Mouse (Mus musculus) lung, embryonic 14.5 days (tissue): ENCODE results near the gene Tpra1. TPM values are rescaled to one million over a fixed set of nuclear protein-coding genes. Genes with fewer than 3 reads are reported as not detected.
A peak's percentile ranks its signal among the peaks of the same experiment; 100 is the strongest.

Source experiments
- ATAC-seq: fragments of 200-750 bp; cut with Nextera tagmentation; 2 replicates; pipeline ENCODE4 v1.8.0; 2017; ENCODE audit warnings: mild to moderate bottlenecking, moderate TSS enrichment, moderate library complexity; ENCODE audit not compliant: insufficient read depth
- DNase-seq: peaks from one replicate; pipeline ENCODE4 v3.0.0-alpha.2; 2015
- H3K27ac ChIP-seq: fragments of 300-500 bp; sonication (generic); 2 replicates; pipeline ENCODE4 v1.5.1; 2014; ENCODE audit warnings: low read depth, mild to moderate bottlenecking, moderate library complexity
- H3K27me3 ChIP-seq: fragments of 300-500 bp; sonication (generic); 2 replicates; pipeline ENCODE4 v1.6.1; 2014; ENCODE audit warnings: low read length, control low read depth; ENCODE audit not compliant: insufficient read depth
- H3K36me3 ChIP-seq: fragments of 300-500 bp; sonication (generic); 2 replicates; pipeline ENCODE4 v1.6.1; 2014; ENCODE audit warnings: control low read depth; ENCODE audit not compliant: insufficient read depth
- H3K4me1 ChIP-seq: fragments of 300-500 bp; sonication (generic); 2 replicates; pipeline ENCODE4 v1.6.1; 2014; ENCODE audit warnings: antibody characterized with exemption, control low read depth; ENCODE audit not compliant: insufficient read depth
- H3K4me2 ChIP-seq: fragments of 300-500 bp; sonication (generic); 2 replicates; pipeline ENCODE4 v1.6.1; 2014; ENCODE audit warnings: mild to moderate bottlenecking
- H3K4me3 ChIP-seq: fragments of 300-500 bp; sonication (generic); 2 replicates; pipeline ENCODE4 v1.5.1; 2014; ENCODE audit warnings: low read depth, low read length
- H3K9ac ChIP-seq: fragments of 300-500 bp; sonication (generic); 2 replicates; pipeline ENCODE4 v1.6.1; 2014
- H3K9me3 ChIP-seq: fragments of 300-500 bp; sonication (generic); 2 replicates; pipeline ENCODE4 v1.6.1; 2016; ENCODE audit warnings: low read depth, low read length, control low read depth
- CTCF ChIP-seq: IDR thresholded peaks from 2 replicates; pipeline ENCODE4 v1.5.1; 2016; ENCODE audit warnings: antibody characterized with exemption, low read depth
- WGBS: fragments of 180-500 bp; shearing (Covaris S2); extraction: QIAGEN DNeasy Blood & Tissue Kit; methylation state at CpG from one replicate; pipeline ENCODE4 v1.1.7; 2014; 5-methylcytosine and 5-hydroxymethylcytosine counted together
- polyA plus RNA-seq: library from polyadenylated mRNA; unstranded; fragments of >200 nt; fragmentation: Nextera tagmentation; extraction: Ambion mirVana; gene quantifications from 2 replicates; pipeline ENCODE4 v1.2.1, GENCODE M21; 2014

The Tpra1 gene
- polyA plus RNA-seq, 1 experiment from 2014 or later: 53.6 TPM

- no peak for DNase-seq
- WGBS: 51% methylated on average over 5 of the region's 5 CpGs
- Histone ChIP-seq H3K9ac (no peak overlapping the region), H3K4me2 (no peak overlapping the region), H3K27me3 (no peaks in the 10 kb centered on the region), H3K4me1 (peaks cover 13% of the 10 kb centered on the region), H3K9me3 (no peaks in the 10 kb centered on the region), H3K36me3 (no peaks in the 10 kb centered on the region), H3K27ac (no peak overlapping the region; the same call in 1 of the 2 replicates), H3K4me3 (no peak overlapping the region)
- no peak for TF ChIP-seq CTCF
- ATAC-seq: no peak
Observed at GRCm38 (mm10) chr6:88938664-88939055, 36.6 kb downstream of the Tpra1 start.

DNA sequence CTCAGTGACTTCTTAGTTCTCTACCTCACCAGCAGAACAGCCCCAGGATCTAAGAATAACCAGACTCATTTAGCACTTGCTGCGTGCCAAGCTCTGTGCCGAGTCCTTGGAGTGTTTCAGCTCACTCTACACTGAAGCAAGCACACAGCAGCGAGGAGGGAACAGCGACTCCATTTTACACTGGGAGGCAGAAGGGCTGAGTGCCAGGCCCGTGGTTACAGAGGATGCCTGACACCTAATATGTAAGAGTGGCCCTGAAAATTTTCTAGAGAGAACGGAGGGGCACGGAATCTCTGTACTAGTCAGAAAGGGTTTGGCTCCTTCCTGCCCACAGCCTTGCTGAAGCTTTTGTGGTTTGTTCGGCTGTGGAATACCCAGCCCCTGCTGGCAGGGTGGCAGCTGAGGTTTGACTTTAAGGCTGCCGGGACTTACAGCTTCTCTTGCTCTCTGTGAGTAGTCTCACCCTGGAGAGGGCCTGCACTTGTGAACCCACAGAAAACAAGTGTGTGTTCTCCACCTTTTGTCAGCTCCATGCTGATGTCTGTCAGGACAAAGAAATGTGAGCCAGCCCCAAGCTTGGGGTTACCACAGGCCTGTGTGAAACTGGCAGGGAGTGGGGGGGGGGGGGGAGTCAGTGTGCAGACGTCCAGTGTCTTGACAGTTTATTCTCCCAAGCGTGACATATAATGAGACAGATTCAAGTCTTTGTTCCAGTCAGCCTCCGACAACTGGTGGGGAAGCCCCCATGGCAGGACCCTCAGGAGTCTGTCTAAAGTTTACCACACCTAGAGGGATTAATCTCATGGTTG, 37.4 kb downstream of the Tpra1 start:
- H3K4me3 ChIP-seq: no peak overlapping the region
- H3K4me1 ChIP-seq: peaks cover 13% of the 10 kb centered on the region
- ATAC-seq (no peak), DNase-seq (peak; percentile 53)
- H3K4me2 ChIP-seq: no peak overlapping the region
- peak overlapping the region; percentile 6 for H3K27ac ChIP-seq
- no peaks in the 10 kb centered on the region for H3K9me3 ChIP-seq
- H3K9ac ChIP-seq: no peak overlapping the region
- WGBS: 30% methylated on average over 12 of the region's 12 CpGs
- no peaks in the 10 kb centered on the region for H3K27me3 ChIP-seq
- no peaks in the 10 kb centered on the region for H3K36me3 ChIP-seq
- TF ChIP-seq CTCF: no peak

GRCm38 (mm10) chr6:88940090-88940916, 38.3 kb downstream of the Tpra1 start:
- peak overlapping the region; percentile 6; the same call in 1 of the 2 replicates for H3K27ac ChIP-seq
- no peaks in the 10 kb centered on the region for H3K36me3 ChIP-seq
- no peak for ATAC-seq
- DNase-seq: no peak
- H3K4me1 ChIP-seq: peaks cover 6% of the 10 kb centered on the region; the same call in 1 of the 2 replicates
- H3K4me3 ChIP-seq: no peak overlapping the region
- WGBS: 74% methylated on average over 9 of the region's 9 CpGs
- H3K27me3 ChIP-seq: no peaks in the 10 kb centered on the region
- no peak overlapping the region for H3K4me2 ChIP-seq
- H3K9ac ChIP-seq: no peak overlapping the region
- TF ChIP-seq CTCF: no peak
- H3K9me3 ChIP-seq: no peaks in the 10 kb centered on the region

DNA sequence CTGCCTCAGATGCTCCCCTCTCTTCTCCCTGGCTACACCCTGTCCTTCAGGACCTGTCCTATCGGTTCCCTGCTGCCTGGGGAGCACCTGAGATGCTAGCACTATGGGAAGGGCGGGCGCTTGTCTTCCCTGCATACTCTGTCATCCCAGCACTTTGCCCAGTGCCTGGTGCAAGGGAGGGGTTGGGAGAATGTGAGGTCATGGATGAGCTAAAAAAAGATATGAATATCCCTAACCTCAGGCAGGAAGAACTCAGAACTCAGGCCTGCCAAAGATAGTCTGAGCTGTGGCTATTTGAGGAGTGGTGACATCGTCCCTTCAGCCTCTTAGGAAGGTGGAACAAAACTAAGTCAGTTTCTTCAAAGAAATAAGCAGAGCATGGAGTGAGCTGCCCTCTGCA, 39.6 kb downstream of the Tpra1 start:
- H3K27ac ChIP-seq: no peak overlapping the region
- ATAC-seq: no peak
- H3K4me3 ChIP-seq: no peak overlapping the region
- no peak for DNase-seq
- no peaks in the 10 kb centered on the region for H3K27me3 ChIP-seq
- H3K9me3 ChIP-seq: no peaks in the 10 kb centered on the region
- no peaks in the 10 kb centered on the region for H3K36me3 ChIP-seq
- TF ChIP-seq CTCF: no peak
- H3K4me2 ChIP-seq: no peak overlapping the region
- 66% methylated on average over 4 of the region's 4 CpGs for WGBS
- H3K4me1 ChIP-seq: peaks cover 6% of the 10 kb centered on the region; the same call in 1 of the 2 replicates
- H3K9ac ChIP-seq: no peak overlapping the region

GRCm38 (mm10) chr6:88942595-88942994, 40.5 kb downstream of the Tpra1 start:
- Histone ChIP-seq H3K27ac (no peak overlapping the region), H3K4me2 (no peak overlapping the region), H3K9ac (no peak overlapping the region), H3K4me3 (no peak overlapping the region), H3K27me3 (no peaks in the 10 kb centered on the region), H3K9me3 (no peaks in the 10 kb centered on the region), H3K36me3 (no peaks in the 10 kb centered on the region), H3K4me1 (peaks cover 6% of the 10 kb centered on the region; the same call in 1 of the 2 replicates)
- 52% methylated on average over 8 of the region's 8 CpGs for WGBS
- ATAC-seq (no peak), DNase-seq (no peak)
- TF ChIP-seq CTCF: no peak

GRCm38 (mm10) chr6:88943666-88944065, 41.6 kb downstream of the Tpra1 start:
- no peak overlapping the region for H3K27ac ChIP-seq
- no peaks in the 10 kb centered on the region for H3K36me3 ChIP-seq
- ATAC-seq: no peak
- H3K9me3 ChIP-seq: no peaks in the 10 kb centered on the region
- peaks cover 1% of the 10 kb centered on the region; the same call in 1 of the 2 replicates for H3K4me1 ChIP-seq
- H3K4me2 ChIP-seq: no peak overlapping the region
- no peak for TF ChIP-seq CTCF
- no peak overlapping the region for H3K4me3 ChIP-seq
- no peak overlapping the region for H3K9ac ChIP-seq
- WGBS: 68% methylated on average over 6 of the region's 6 CpGs
- no peaks in the 10 kb centered on the region for H3K27me3 ChIP-seq
- no peak for DNase-seq

DNA sequence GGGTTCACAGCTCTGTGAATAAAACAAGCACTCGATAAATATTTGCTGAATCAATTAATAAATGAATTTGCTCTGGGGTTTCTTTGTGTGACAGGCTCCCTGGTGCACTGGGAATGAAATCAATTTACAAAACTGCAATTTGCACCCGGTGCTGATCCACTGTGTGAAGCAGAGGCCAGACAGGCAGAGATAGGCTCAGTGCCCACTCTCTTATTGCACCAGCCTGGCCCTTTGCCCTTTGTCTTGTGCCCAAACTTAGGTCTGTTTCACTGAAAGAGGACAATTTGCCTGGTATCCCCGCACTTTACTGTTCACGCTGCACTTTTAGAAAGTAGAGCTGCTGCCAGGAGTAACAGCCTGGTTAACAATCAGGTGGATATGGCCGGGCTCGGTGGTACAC, 44.4 kb downstream of the Tpra1 start:
- no peak overlapping the region for H3K27ac ChIP-seq
- H3K4me1 ChIP-seq: no peaks in the 10 kb centered on the region
- H3K27me3 ChIP-seq: no peaks in the 10 kb centered on the region
- DNase-seq: no peak
- no peak for ATAC-seq
- H3K9me3 ChIP-seq: no peaks in the 10 kb centered on the region
- no peak for TF ChIP-seq CTCF
- H3K36me3 ChIP-seq: no peaks in the 10 kb centered on the region
- no peak overlapping the region for H3K4me2 ChIP-seq
- 80% methylated on average over 6 of the region's 6 CpGs for WGBS
- H3K9ac ChIP-seq: no peak overlapping the region
- H3K4me3 ChIP-seq: no peak overlapping the region
